Mouse (Mus musculus) gastrocnemius, postnatal 36 days (tissue): Measurements from ENCODE around the gene Cbfa2t2. TPM values are rescaled to one million over a fixed set of nuclear protein-coding genes. Genes with fewer than 3 reads are reported as not detected.
A peak's percentile ranks its signal among the peaks of the same experiment; 100 is the strongest.
"Not testable (repeated sequence)": the region's sequence is repeated elsewhere in the genome, so short reads cannot be mapped to it uniquely, and the experiment has no call there.

ENCODE experiments used
- DNase-seq, 2 experiments: peaks; one replicate each; pipeline ENCODE4 v3.0.0; 2022
- intact Hi-C: fragments of 180-260 bp; cut with DNase I; formaldehyde crosslinking; loops from one replicate; pipeline ENCODE4 v1.15.1; 2025
- total RNA-seq, 2 experiments: library from RNA; stranded (reverse); gene quantifications; 2 replicates each; pipeline ENCODE4 v1.2.3; 2021

Cbfa2t2 gene
- total RNA-seq, 2 experiments from 2014 or later, result 12.2 to 16.3 TPM

DNA sequence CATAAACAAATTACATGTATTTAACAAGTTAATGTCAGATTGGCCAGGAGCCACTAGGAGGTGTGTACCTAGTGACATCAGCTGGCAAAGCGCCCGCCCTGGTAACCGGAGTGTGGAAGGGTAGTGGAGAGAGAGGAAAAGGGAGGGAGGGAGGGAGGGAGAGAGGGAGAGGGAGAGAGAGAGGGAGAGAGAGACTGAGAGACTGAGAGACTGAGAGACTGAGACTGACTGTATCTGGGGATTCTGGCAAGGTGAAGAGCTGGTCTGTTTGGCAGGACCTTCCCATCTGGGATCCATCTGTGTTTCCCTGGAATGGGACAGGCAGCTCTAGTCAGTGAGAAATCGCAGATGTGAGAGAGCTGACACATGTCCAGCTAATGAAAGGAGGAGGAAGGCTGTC, 23.6 kb downstream of the Cbfa2t2 start:
- intact Hi-C loops, result no loop called here
- DNase-seq, result peak in 1 of 2 experiments; percentile 23

DNA sequence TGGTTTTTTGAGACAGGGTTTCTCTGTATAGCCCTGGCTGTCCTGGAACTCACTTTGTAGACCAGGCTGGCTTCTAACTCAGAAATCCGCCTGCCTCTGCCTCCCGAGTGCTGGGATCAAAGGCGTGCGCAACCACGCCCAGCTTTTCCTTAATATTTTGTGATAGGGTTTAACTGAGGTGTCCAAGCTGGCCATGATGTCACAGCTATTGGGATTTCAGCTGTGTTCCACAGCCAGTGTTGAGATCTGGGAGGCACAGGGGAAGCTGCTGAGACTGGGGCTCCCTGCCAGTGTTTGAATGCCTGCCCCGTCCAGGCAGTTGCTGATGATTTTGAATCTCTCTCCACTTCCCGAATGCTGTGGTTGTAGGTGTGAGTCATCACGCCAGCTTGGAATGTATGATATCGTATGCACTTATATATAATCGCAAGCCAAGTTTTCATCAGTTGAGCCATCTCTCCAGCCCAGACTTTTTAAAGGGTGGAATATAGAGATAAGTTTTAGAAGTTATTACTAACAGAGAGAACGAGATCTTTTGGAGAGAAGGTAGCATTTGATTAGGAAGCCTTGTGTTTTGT, 27.4 kb downstream of the Cbfa2t2 start:
- intact Hi-C loops, result no loop called here
- peak in 1 of 2 experiments; percentile 9 for DNase-seq

DNA sequence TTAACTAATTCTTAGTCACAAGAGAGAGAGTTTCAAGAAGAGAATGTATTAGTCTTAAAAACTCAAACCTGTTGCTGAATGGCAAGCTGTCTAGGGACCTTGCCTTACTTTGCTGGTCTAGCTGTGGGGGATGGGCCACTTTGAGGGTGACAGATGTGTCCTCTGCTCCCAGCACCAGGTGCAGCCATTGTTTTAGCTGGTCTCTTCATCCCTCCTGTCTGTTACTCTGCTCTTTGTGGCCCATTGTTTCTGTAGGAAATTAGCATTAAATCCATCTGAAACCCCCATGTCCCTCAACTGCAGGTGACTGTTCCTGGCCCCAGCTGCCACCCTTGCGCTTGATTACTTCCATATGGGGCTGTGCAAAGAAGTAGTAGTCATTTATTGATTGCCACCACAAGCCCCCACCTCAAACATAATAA, 29.6 kb downstream of the Cbfa2t2 start:
- no peak for DNase-seq
- intact Hi-C loops, result no loop called here

DNA sequence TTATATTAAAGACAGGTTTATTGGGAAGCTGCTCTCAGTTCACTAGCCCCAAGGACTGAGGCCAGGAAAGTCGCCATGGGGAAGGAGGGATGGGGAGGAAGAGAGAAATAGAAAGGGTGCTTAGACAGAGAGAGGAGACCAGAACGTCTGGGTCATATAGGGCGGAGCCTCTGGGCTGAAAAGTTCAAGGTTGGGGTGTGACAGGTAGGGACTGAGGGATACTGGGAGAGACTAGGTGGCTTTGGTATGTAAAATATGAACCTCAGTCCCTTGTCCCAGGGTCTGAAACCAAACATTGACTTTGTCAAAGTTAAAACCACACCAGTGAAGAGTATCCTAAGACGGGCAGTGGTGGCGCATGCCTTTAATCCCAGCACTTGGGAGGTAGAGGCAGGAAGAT, 30.9 kb downstream of the Cbfa2t2 start:
- no peak for DNase-seq
- intact Hi-C loops, result no loop called here

DNA sequence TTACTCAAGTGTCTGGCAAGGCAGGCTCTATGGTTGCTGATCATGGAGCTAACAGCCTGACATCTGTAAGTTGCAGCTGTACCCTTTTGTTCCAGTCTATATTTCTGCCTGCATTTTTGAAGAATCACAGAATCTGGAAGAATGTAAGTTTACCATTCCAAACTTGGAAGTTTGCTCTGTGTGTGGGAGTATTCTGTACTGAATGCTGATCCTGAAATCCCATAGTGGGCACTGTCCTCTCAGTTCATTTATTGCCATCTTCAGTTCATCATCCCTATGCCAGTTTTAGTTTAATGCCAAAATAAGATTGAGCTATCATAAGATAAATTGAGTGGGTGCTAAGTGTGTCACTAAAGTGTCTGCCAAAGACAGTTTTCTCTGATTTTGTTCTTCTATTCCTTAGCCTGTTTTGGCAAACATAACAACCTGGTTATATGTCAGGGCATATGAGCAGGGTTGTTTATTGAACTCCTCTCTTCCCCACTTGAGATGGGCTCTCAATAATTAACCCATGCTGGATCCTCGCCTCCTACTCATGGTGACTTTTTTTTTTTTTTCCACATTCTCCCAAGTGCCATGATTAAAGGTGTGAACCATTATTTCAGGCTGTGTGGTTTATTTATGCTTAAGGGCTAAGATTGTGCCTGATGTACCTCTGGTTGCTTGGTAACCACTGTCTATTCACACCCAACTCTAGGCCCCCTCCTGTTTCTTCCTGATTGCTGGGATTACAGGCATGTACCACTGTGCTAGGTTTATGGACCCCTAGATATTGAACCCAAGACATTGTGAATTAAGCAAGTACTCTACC, 38.2 kb downstream of the Cbfa2t2 start:
- intact Hi-C loops, result no loop called here

DNA sequence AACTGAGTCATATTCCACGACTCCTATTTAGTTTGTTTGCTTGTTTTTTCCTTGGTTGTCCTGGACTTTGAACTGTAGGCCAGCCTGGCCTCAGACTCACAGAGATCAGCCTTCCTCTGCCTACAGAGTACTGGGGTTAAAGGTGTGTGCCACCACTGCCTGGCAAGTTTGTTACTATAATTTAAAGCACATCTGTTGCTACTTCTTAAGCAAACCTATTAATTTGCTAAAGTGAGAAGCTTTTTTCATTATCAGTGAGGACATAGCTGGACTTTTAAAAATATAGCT, 38.7 kb downstream of the Cbfa2t2 start:
- intact Hi-C loops, result no loop called here
- no peak for DNase-seq

More for the DNA sequence above, 38.2 kb downstream of the Cbfa2t2 start:
- DNase-seq, result no peak

DNA sequence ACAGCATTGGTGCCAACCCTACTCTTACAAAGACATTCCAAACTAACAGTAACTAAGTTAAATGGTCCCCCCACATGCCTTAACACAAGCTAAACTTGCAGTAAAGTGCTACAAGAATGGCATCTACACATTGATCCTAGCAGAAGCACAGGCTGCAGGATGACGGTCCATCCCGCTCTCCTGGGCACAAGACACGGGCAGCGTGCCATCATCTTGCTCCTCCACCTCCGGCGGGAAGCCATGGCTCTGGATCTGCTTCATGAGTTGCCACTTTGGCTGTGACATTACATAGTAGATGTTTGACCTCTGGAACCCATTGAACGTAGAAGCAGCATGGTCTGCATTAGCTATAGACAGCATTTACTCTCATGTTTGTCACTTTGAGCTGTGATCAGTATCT, 39.6 kb downstream of the Cbfa2t2 start:
- DNase-seq, result no peak
- intact Hi-C loops, result no loop called here

DNA sequence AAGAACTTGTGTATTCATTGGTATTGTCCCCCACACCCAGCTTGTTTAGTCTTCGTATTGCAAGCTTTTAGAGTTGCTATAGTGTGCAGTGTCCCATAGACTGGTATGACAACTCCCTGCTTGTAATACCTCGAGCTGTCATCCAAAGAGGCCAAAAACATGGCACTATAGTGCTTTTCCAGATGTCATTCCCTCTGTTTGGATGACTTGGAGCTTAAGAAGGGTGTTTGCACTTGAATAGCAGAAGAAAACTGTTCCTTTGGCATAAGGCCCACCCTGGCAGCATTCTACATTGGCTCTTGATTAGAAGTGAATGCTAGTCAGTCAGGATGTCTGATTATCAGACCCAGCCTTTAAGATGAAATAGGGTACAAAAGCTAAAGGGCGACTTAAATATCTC, 40.7 kb downstream of the Cbfa2t2 start:
- DNase-seq, result peak in 1 of 2 experiments; percentile 42
- intact Hi-C loops, result no loop called here

DNA sequence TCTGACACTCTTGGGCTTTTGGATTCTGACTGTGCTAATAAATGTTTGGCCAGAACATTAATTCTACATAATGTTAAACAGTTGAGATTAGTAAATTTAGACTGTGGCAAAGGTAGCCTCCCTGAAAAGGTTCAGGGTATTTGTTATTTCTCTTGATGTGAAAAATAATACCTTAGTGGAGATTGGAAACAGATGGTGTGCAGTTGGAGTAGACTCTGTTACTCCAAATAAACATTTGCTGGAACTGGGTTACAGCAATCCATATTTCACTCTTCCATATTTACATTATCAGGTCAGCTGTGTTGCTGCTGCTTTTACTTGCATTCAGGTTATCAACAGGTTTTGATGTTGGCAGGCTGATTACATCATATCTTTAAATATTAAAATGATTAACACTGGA, 55.5 kb downstream of the Cbfa2t2 start:
- DNase-seq, result no peak
- intact Hi-C loops, result no loop called here

DNA sequence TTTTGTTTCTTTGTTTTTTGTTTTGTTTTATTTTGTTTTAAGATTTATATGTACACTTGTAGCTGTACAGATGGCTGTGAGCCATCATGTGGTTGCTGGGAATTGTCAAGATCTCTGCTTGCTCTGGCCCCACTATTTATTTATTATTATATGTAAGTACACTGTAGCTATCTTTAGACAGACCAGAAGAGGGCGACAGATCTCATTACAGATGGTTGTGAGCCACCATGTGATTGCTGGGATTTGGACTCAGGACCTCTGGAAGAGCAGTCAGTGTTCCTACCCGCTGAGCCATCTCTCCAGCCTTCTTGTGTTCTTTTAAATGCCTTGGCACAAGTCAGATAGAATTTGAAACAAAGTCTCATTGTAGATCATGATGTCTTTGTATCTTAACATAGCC, 57.3 kb downstream of the Cbfa2t2 start:
- intact Hi-C loops, DNase-seq: not testable (repeated sequence)

DNA sequence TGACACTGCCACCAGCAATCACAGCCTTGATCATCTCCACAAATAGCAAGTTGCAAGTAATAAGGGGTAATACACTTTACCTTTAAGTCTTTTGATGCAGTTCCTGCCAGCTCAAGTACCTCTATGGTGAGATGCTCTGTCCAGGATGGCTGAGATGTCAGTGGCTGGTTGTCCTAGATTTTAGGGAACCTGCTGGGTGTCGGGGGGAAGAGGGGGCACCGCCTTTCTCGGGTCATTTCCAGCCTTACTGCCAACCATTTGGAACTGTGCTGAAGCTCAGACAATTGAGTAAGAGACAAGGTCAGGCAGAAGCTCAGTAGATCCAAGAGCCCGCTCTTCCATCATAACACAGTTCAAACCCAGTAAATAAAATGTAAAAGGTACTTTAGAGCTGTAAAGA, 58.7 kb downstream of the Cbfa2t2 start:
- DNase-seq, result no peak
- intact Hi-C loops, result no loop called here

DNA sequence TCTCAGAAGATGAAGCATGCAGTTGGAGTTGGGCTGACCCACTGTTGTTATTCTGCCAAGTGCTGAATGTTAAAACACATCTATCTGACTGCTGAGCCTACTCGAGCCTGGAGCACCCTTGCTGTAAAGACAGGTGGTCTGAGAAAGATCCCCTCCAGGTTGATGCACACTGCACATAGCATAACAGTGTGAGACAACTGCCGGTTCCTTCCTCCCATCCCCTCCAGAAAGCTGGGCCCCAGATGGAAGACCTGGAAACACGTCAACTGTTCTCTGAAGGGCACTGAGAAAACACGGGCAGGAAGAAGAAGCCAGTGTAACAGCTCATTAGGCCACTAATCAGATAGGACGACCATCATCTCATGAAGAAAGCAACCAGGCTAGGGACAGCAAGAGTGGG, 62.3 kb downstream of the Cbfa2t2 start:
- intact Hi-C loops, result no loop called here
- DNase-seq, result no peak

DNA sequence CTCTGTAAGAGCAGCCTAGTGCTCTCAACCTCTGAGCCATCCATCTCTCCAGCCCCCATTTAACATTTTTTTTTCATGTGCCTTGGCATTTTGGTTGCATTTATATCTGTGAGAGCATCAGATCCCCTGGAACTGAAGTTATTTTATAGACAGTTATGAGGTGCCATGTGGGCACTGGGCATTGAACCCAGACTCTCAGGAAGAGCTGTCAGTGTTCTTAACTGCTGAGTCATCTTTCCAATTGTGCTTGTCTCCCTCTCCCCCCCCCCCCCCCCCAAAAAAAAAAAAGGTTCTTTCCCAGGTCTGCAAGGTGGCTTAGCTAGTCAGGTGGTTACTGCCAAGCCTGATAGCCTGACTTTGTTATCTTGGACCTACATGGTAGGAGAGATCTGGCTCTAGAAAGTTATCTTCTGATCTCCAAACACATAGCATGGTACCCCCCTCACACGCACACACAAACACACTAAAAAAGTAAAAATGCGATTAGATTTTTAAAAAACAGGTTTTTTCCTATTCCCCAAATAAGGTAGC, 63.5 kb downstream of the Cbfa2t2 start:
- intact Hi-C loops, result no loop called here
- DNase-seq, result no peak

DNA sequence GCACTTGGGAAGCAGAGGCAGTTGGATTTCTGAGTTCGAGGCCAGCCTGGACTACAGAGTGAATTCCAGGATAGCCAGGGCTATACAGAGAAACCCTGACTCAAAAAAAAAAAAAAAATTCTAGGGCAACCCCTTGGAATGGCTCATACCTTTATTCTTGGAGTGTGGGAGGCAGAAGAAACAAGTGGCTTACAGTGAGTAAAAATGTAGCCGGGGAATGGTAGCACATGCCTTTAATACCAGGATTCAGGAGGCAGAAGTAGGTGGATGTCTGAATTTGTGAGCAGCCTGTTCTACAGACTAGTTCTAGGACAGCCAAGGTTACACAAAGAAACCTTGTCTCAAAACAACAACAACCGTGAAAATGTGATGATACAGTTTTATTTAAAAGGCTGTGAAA, 64.5 kb downstream of the Cbfa2t2 start:
- intact Hi-C loops, result no loop called here
- no peak for DNase-seq

DNA sequence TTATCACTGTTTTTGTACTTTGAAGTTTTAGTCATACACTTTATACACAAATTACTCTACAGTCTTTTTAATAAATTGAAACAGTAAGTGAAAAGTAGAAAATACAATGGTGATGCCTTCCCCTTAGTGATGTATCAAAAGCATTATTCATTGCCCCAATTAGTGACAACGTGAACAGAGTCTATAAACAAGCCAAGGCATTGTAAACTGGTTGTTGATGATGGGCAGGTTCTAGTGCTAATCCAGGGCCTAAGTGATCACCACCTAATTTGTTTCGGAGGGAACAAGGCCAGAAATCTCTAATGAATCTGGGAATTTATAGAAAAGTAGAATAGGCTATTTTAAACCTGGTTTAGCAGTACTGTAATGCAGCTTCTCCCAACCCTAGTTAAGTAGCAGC, 70.8 kb downstream of the Cbfa2t2 start:
- DNase-seq, result no peak
- intact Hi-C loops, result loop anchor here (5.0 kb wide), 1 partner anchor 70 kb away; the partner anchor contains the start of gene Cbfa2t2

DNA sequence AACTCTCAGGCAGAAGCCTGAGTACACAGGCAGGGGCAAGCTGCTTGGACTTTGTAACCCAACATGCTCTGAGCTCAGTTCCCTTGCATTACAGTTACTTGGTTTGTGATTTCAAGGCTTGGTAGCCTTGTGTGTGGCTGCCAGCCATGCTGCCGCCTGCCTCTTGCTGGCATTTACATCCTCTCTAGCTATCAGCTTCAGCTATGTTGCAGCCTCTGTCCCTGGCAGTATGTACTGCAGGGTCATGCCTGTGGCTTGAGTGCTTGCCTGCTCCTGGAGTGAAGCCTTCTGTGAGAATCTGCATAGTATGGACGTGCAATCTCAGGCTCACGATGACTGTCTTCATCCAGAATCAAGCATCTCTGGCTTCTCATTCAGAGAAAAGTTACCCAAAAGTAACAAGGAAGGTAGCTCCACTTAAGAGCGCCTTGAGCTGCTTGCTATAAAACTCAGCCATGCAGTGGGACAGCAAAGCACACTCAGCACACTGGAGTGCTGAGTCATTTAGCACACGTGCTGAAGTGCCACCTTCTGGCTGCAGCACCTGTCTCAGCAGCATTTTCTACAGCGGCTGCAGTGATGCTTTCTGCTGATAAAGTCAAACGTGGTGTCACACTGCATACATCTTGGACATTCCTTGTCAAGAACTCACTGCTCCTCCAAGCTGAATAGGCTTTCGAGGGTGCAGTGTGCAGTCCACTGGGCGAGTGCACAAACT, 71.4 kb downstream of the Cbfa2t2 start:
- intact Hi-C loops, result loop anchor here (5.0 kb wide), 1 partner anchor 70 kb away; the partner anchor contains the start of gene Cbfa2t2
- DNase-seq, result no peak

DNA sequence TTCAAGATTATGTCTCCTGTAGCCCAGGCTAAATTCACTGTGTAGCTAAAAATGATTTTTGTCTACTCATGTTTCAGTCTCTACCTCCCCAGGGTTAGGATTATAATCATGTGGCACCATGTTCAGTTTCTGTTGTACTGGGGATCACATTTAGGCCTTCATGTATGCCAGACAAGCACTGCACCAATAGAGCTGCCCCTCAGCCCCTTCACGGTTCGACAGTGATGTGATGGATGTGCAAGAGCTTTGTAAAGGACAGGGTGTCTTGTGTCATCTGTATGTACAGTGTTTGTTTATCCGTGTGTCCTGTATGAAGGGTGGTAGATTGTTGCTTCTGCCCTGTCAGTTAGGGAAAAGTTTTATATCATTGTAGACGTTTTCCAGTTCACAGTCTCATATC, 72.2 kb downstream of the Cbfa2t2 start:
- DNase-seq, result no peak
- intact Hi-C loops, result loop anchor here (5.0 kb wide), 1 partner anchor 71 kb away; the partner anchor contains the start of gene Cbfa2t2

DNA sequence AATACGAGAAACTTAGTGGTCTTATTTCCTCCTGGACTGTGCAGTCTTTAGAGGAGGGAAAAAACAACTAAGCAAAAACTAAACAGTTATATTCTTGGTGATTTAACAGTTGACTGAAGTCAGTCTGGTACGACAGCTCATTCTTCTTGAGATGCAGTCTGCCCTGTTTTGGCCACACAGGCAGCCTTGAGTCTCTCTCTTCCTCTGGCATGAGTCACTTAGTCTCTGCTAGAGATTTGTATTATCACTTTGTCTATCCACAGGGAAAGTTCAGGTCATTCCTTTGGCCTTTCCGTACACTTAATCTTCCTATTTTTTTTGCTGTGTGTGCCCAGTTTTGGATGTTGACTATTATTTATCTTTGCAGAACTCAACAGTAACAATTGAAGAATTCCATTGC, 73.9 kb downstream of the Cbfa2t2 start:
- DNase-seq, result no peak
- intact Hi-C loops, result no loop called here

DNA sequence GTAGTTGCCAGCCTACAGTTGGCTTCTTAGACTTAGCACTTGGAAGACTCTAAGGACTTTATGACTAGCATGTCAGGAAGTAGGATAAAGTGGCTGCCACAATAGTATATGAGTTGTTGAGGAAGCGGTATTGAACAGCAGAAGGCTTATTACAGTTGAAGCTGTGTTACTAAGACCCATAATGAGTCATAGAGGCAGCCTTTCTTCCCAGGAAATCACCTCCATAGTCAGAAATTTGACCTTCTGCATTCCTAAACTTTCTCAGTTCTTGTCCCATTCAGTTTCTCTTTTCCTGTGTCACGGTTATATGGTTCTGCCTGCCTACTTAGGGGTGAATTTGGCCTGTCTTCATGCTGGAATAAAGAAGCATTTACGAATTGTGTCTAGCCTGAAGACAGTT, 80.7 kb downstream of the Cbfa2t2 start:
- no peak for DNase-seq
- intact Hi-C loops, result no loop called here

DNA sequence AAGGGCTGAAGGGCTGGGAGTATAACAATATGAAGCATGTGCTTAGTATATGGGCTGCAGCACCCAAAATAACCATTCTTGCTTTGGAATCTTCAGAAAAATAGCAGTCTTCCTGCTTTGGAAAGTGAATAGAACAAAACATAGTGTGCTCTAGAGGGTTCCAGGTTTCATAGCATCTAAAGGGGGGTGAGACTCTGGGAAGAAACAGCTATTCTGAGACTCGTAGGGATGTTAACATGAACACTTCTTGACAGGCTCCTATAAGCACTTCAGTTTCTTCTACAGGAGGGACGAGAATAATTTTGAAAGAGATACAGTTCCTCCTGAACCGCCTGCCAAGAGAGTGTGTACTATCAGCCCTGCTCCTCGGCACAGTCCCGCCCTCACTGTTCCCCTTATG, 81.1 kb downstream of the Cbfa2t2 start:
- no peak for DNase-seq
- intact Hi-C loops, result no loop called here

DNA sequence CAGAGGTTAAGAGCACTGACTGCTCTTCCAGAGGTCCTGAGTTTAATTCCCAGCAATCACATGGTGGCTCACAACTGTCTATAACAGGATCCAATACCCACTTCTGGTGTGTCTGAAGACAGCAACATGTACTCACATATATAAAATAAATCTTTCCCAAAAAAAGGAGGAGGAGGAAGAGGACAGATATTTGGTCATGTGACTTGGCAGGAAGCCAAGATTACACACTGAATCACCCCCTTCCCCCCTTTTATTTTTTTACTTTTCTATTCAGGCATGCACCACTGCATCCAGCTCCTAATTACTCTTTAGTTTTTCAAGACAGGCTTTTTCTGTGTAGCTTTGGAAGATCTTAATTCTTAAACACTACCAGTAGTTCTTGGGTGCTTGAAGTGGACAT, 85.2 kb downstream of the Cbfa2t2 start:
- intact Hi-C loops, result no loop called here
- no peak for DNase-seq
